Mouse (Mus musculus) midbrain, postnatal 0 days (tissue): ENCODE results near the gene Tagln3. TPM values are rescaled to one million over a fixed set of nuclear protein-coding genes. Genes with fewer than 3 reads are reported as not detected.

Experiments used
- ATAC-seq: fragments of 200-750 bp; cut with Nextera tagmentation; 2 replicates; pipeline ENCODE4 v1.8.0; 2017; ENCODE audit warnings: moderate number of reproducible peaks, mild to moderate bottlenecking, moderate TSS enrichment, moderate library complexity; ENCODE audit not compliant: low FRiP score
- DNase-seq: peaks from one replicate; pipeline ENCODE4 v3.0.0-alpha.2; 2015; ENCODE audit warnings: low spot score
- H3K27ac ChIP-seq: fragments of 300-500 bp; sonication (generic); 2 replicates; pipeline ENCODE4 v1.5.1; 2014; ENCODE audit warnings: low read depth, mild to moderate bottlenecking, low read length, mixed read lengths
- H3K27me3 ChIP-seq: fragments of 300-500 bp; sonication (generic); 2 replicates; pipeline ENCODE4 v1.6.1; 2014; ENCODE audit warnings: low read length, control low read depth, mixed read lengths; ENCODE audit not compliant: insufficient read depth
- H3K36me3 ChIP-seq: fragments of 300-500 bp; sonication (generic); 2 replicates; pipeline ENCODE4 v1.6.1; 2014; ENCODE audit warnings: low read length, control low read depth, mixed read lengths; ENCODE audit not compliant: insufficient read depth
- H3K4me1 ChIP-seq: fragments of 300-500 bp; sonication (generic); 2 replicates; pipeline ENCODE4 v1.6.1; 2014; ENCODE audit warnings: mild to moderate bottlenecking, control low read depth, antibody characterized with exemption, low read length, mixed read lengths; ENCODE audit not compliant: insufficient read depth
- H3K4me2 ChIP-seq: fragments of 300-500 bp; sonication (generic); 2 replicates; pipeline ENCODE4 v1.6.1; 2014; ENCODE audit warnings: low read depth, mild to moderate bottlenecking, low read length, mixed read lengths; ENCODE audit not compliant: poor library complexity, severe bottlenecking
- H3K4me3 ChIP-seq: fragments of 300-500 bp; sonication (generic); 2 replicates; pipeline ENCODE4 v1.5.1; 2014; ENCODE audit warnings: low read depth, mild to moderate bottlenecking, low read length, moderate library complexity
- H3K9ac ChIP-seq: fragments of 300-500 bp; sonication (generic); replicated peaks from 2 replicates; pipeline ENCODE4 v1.6.1; 2014; ENCODE audit warnings: mild to moderate bottlenecking, low read length, moderate library complexity, mixed read lengths; ENCODE audit not compliant: poor library complexity, severe bottlenecking
- H3K9me3 ChIP-seq: fragments of 300-500 bp; sonication (generic); 2 replicates; pipeline ENCODE4 v1.6.1; 2016; ENCODE audit warnings: low read length, control low read depth
- CTCF ChIP-seq: IDR thresholded peaks from 2 replicates; pipeline ENCODE4 v1.5.1; 2016; ENCODE audit warnings: antibody characterized with exemption, mild to moderate bottlenecking
- WGBS: fragments of 180-500 bp; shearing (Covaris S2); extraction: QIAGEN DNeasy Blood & Tissue Kit; methylation state at CpG from one replicate; pipeline ENCODE4 v1.1.7; 2014; 5-methylcytosine and 5-hydroxymethylcytosine counted together
- polyA plus RNA-seq: library from polyadenylated mRNA; unstranded; fragments of >200 nt; fragmentation: Nextera tagmentation; extraction: Ambion mirVana; gene quantifications from 2 replicates; pipeline ENCODE4 v1.2.1, GENCODE M21; 2015
- total RNA-seq: library from RNA; depleted of rRNA; stranded (reverse); fragments of >200 nt; gene quantifications from 2 replicates; pipeline ENCODE4 v1.2.3, GENCODE M21; 2014

Gene Tagln3
- total and polyA plus RNA-seq, 2 experiments from 2014 or later = 141 to 221 TPM

DNA sequence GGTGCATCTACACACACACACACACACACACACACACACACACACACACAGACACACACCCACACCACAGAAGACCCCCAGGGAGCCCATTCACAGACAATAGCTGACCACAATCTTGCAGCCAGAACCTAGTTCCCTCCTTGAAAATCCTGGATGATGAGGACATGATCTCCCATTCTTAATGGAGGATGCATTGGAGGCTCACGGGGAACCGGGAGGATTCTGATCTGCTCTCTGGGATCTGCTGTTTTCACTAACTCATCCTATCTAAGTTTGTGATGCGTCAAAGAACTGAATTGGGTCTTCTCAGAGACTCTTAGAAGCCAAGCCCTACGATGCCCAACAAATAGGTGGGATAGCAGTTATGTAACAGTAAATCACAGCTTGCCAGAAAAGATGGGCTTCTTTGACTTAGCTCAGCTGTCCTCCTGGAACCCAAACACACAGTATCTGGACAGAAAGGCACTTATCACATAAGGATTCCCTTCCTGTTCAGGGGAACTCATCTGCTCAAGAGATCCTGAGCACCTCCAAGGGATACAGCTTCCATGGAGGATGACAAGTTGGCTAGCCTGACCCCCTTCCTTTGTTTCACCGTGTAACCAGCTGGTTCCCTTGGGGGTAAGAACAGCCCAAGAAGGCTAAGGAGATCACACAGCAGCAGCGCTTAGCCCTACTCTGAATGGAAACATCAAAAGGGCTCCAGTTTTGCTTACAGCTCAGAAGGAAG is 1.1 kb downstream of the Tagln3 start:
- peaks cover 12% of the 10 kb centered on the region; the same call in 1 of the 2 replicates for H3K4me1 ChIP-seq
- peak overlapping the region; percentile 51 for H3K4me3 ChIP-seq
- peak overlapping the region; percentile 79 for H3K9ac ChIP-seq
- H3K36me3 ChIP-seq = peaks cover 14% of the 10 kb centered on the region; the same call in 1 of the 2 replicates
- peak overlapping the region; percentile 72 for H3K4me2 ChIP-seq
- TF ChIP-seq CTCF = no peak
- H3K27ac ChIP-seq = peak overlapping the region; percentile 97
- no peaks in the 10 kb centered on the region for H3K9me3 ChIP-seq
- DNase-seq (peak; percentile 62), ATAC-seq (peak; percentile 63)
- 20% methylated on average over 6 of the region's 6 CpGs for WGBS
- H3K27me3 ChIP-seq = no peaks in the 10 kb centered on the region

DNA sequence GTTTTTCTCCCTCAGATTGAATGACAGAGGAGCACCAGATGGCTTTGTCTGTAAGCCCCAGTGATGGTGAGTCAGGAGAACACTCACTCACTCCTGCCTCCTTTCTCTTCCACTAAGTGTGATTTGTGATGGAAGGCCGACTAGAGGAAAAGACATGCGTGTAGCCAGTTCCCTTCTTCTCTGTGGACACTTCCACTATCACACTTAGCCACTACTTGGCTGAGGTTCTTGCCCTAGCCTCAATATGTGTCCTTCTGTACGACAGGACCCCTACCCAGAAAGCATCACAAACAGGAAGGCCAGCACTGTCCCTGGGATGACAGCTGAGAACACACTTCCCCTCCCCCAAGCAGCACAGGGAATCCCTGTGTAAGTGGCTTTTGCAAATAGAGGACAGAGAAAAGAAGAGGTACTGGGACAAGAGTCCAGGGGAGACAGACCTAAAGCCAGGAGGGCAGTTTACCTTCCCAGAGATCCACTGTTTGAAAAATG is 1.9 kb downstream of the Tagln3 start:
- DNase-seq = peak; percentile 28
- peak overlapping the region; percentile 72 for H3K4me2 ChIP-seq
- peak overlapping the region; percentile 51 for H3K4me3 ChIP-seq
- no peak for TF ChIP-seq CTCF
- WGBS = 33% methylated on average over 3 of the region's 3 CpGs
- no peaks in the 10 kb centered on the region for H3K9me3 ChIP-seq
- H3K9ac ChIP-seq = peak overlapping the region; percentile 79; the same call in 1 of the 2 replicates
- no peaks in the 10 kb centered on the region for H3K27me3 ChIP-seq
- peak overlapping the region; percentile 97 for H3K27ac ChIP-seq
- no peak; the same call in 1 of the 2 replicates for ATAC-seq
- H3K36me3 ChIP-seq = peaks cover 20% of the 10 kb centered on the region; the same call in 1 of the 2 replicates
- H3K4me1 ChIP-seq = peaks cover 12% of the 10 kb centered on the region; the same call in 1 of the 2 replicates

DNA sequence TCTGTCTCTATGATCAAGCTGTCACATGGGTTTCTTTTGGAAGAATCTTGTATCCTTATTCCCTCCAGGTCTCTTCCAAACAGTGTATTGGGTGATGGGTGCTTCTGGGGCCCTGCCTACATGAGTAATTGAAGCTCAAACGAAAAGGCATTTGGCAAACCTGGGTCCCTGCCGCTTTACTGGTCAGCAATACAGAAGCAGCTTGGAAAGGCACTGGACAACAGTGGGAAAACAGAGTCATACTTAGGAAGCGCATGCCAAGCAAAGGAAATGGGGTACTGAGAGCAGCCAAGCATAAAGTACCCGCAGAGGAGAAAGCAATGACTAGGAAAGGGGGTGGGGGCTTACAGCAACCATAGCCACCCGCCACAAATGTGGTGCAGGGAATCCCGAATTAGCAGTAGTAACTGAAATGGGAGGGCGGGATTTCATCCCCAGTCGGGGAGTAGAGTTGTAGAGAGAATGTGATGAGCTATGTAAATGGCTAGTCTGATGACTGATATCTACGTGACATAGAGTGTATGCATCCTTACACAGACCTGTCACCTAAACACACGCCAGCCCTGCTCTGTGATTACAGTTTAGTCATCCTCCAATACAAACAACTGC is 4.3 kb downstream of the Tagln3 start:
- no peak for ATAC-seq
- no peaks in the 10 kb centered on the region for H3K9me3 ChIP-seq
- no peak overlapping the region for H3K4me3 ChIP-seq
- peaks cover 12% of the 10 kb centered on the region; the same call in 1 of the 2 replicates for H3K4me1 ChIP-seq
- H3K27ac ChIP-seq = no peak overlapping the region
- H3K27me3 ChIP-seq = no peaks in the 10 kb centered on the region
- WGBS = 89% methylated on average over 10 of the region's 10 CpGs
- no peak overlapping the region for H3K4me2 ChIP-seq
- TF ChIP-seq CTCF = no peak
- no peak overlapping the region for H3K9ac ChIP-seq
- DNase-seq = no peak
- peaks cover 21% of the 10 kb centered on the region; the same call in 1 of the 2 replicates for H3K36me3 ChIP-seq

DNA sequence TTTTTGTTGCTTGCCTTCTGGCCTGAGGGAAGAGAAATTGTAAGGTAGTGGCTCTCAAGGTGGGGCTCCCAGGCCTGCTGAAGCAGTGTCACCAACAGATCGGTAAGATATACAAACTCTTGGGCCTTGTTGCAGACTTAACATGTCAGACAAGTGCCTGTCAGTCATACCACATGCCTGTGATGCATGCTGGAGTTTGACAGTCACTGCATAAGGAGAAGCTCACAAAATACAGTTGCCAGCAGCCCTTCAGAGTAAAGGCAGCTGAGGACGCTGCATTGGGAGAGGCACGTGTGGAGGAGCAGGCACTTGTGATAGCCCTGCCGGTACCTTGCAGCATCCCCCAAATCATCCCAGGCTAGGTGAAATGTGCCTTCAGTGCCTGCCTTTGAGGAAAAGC is 6.1 kb downstream of the Tagln3 start:
- H3K4me3 ChIP-seq = no peak overlapping the region
- H3K4me1 ChIP-seq = peaks cover 12% of the 10 kb centered on the region; the same call in 1 of the 2 replicates
- 94% methylated on average over 4 of the region's 4 CpGs for WGBS
- H3K4me2 ChIP-seq = no peak overlapping the region
- H3K9me3 ChIP-seq = no peaks in the 10 kb centered on the region
- no peak for ATAC-seq
- H3K27ac ChIP-seq = no peak overlapping the region
- H3K27me3 ChIP-seq = no peaks in the 10 kb centered on the region
- H3K36me3 ChIP-seq = peaks cover 25% of the 10 kb centered on the region; the same call in 1 of the 2 replicates
- no peak overlapping the region for H3K9ac ChIP-seq
- DNase-seq = no peak
- no peak for TF ChIP-seq CTCF

DNA sequence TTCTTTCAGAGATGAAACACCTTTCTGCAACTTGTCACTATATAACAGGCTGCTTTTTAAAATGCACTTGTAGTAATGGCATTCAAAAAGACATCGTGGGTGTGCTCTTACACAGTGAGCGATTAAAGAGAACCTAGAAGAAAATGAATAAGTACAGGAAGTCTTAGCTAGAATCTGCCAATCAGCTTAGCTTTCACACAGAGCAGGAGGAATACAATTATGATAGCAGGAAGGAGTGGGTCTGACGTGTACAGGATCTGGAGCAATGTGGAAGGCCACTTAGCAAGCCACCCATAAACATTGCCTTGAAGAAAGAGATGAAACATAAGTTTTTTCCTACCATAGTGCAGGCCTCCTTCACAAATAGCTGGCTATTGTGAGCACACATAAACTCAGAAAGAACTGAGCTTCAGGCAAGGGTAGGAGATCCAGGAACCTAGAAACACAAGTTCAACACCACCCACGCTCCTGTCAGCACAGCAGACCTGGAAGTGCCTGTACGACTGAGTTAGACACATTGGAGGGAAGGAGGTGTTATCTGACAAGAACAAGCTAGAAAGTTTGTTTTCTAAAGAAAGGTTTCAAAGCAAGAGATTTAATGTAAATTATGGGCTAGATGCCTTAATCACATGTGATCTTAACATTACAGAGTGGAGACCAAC is 9.8 kb downstream of the Tagln3 start:
- H3K4me1 ChIP-seq = no peaks in the 10 kb centered on the region
- H3K9me3 ChIP-seq = no peaks in the 10 kb centered on the region
- no peak for DNase-seq
- H3K4me2 ChIP-seq = no peak overlapping the region
- no peak for TF ChIP-seq CTCF
- no peak overlapping the region for H3K4me3 ChIP-seq
- no peak for ATAC-seq
- H3K27me3 ChIP-seq = no peaks in the 10 kb centered on the region
- no peak overlapping the region for H3K9ac ChIP-seq
- H3K36me3 ChIP-seq = peaks cover 27% of the 10 kb centered on the region
- no peak overlapping the region for H3K27ac ChIP-seq
- WGBS = 88% methylated on average over 5 of the region's 5 CpGs
